Mouse (Mus musculus) hematopoietic multipotent progenitor cell, adult 10-12 weeks (in vitro differentiated cells): ENCODE data around the gene Cbl. TPM values are rescaled to one million over a fixed set of nuclear protein-coding genes. Genes with fewer than 3 reads are reported as not detected.

ENCODE experiments used
- polyA plus RNA-seq: library from polyadenylated mRNA; stranded (reverse); fragments of >175 nt; gene quantifications from 2 replicates; pipeline ENCODE4 v1.2.3, GENCODE M21; 2012; ENCODE audit warnings: low replicate concordance

Gene Cbl
- 24.4 and 63.9 TPM in 2 replicates for polyA plus RNA-seq

DNA sequence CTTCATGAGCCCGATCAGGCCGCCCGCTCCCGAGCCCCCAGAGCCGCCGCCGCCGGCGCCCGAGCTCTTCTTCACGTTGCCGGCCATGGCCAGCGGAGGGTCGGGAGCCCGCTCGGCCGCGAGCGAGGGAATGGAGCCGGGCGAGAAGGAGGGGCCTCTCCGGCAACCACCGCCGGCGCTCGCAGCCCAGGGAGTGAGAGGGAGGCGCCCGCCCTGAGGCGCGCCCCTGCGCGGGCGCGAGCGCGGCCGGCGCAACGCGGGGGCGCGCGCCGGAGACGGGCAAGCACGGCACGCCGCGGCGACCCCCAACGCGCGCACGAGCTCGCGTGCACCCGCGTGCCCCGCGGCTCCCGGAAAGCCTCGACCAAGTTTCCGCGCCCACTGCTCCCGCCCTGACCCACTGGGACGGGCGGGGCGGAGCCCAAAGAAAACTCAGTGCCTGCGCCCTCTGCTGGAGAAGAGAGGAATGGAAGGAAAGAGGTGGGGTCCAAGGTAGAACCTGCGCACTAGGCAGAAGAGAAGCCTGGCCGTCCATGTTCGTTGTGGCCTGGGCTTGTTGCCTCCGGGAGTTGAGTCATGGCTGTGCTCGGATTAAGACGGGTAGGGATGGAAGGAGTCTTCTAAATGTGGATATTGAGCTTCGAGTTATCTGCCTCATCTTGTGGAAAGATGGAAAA, at the start of gene Cbl:
Cbl (minus strand) TSS at position 248 of the 677 bp plus-strand sequence.

DNA sequence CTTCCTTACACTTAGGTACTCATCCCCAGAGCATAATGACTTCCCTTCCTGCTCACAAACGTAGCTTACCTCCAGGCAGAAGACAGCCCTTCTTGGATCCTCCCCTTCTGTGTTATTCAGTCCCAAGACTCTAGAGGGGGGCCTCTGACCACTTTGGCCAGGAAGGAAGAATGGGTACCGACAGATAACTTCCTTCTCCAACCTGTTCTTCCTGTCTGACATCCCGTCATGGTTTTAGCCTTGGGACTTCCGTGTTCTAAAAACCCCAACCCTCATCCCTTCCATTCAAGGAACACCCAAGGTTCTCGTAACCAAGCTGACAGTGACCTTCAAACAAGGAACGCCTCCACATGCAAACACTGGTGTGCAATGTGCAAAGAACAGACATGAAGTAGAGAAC, 34.6 kb upstream of the Cbl start, which contains the start of gene Nlrx1:
Nlrx1 (minus strand) TSS at position 168 of the 400 bp plus-strand sequence.

DNA sequence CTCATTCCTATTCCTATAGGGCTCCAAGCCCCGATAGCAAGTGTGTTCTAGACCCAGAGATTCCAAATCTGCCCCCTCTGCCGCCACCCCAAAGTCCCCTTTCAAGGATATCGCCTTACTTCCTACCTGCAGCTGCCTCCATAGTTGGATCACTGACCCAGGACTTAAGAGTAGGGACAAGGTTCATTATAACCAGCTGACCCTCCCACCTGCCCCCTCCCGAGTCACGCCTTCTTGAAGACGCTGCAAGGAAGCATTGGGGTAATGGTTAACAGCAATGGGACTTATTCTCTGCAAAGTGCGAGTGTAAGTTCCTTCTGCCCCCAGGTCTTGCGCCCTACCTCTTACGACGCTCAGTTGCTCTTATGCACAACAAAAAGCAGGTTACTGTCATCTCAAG, 17.5 kb upstream of the Cbl start, which contains the start of gene Pdzd3:
Pdzd3 (minus strand) TSS at position 158 of the 400 bp plus-strand sequence.

DNA sequence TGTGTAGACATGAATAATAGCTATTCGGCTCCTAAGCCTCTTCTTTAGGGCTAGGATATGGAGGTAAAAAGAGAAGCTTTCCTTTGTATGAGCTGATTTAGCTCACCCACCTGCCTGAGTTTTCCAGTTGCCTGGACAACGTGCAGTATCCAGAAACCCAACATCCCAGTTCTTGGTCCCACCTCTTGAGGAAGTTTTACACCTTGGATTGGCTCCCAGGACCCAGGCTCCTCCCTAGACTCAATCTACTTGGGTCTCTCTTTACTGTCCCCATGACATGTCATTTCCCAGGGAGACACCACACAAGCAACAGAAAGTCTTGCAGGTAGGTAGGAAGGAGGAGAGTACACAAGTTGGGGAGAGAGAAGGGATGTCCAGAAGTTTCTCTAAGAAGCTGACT, 6.5 kb upstream of the Cbl start, which contains the start of gene Ccdc153:
Ccdc153 (plus strand) TSS at position 278 of the 400 bp plus-strand sequence.

DNA sequence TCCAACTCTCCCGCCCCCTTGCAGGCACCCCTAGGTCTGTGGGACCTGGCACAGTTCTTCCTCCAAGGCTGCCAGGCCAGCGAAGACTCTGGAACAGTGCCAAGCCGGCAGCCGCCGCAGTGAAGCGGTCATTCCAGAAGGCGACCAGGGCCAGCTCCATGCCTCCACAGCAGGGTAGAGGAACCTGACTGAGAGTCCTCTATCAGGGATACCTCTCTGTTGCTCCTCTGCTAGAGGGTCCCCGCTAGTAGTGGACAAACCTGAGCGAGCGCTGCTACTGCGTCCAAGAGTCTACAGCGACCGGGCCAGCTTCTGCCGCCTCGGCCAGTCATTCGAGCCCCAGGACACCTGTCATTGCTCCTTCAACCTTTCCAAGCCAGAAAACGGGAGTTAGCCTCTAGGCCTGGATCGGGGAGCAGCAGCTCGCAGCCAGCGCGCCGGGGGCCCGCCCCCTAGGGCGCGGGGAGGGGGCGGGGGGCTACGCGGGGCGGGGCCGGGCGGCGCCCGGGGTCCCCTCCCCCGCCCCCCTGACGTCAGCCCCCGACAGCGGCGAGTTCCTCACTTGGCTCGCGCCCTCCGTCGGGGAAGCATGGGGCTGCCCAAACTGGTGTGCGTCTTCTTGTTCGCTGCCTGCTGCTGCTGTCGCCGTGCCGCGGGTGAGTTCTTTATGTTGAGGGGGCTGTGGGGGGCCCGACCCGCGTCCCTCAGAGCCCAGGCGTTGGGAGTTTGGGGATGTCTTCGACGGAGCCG, 99.6 kb downstream of the Cbl start, which contains the start of gene Mcam:
Mcam (plus strand) TSS at position 369 of the 750 bp plus-strand sequence.

DNA sequence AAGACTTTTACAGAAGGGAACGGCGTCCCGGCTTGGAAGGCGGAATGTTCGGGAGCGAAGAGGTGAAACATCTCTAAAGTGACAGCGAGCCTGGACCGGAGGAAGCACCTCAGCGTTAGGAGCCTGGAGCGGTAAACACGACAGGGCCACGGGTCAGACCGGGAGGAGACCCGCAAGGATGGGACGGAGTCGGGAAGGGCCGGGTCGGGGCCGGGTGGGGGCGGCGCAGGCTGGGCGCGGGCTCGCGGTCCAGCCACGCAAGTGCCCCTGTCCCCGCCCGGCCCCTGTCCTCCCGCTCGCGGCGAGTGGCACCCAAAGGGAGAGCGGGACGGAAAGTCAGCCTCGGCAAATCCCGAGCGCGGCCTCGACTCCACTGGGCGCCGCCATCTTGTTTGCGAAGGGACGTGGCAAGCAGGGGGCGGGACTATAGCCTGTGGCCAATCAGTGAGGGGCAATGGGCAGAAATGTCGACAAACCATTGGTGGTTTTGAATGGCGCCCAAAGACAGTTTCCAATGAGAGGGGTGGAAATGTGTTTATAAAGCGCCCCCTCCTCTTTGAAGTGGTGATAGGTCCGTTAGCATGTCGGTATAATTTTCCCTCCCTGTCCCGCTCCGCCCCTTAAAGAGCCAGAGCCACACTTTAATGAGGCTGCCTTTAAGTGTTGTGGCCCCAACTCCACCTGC, 120.6 kb downstream of the Cbl start, which contains the start of the genes Gm49380 and Rnf26:
Gm49380 (minus strand) TSS at position 396 of the 685 bp plus-strand sequence.
Rnf26 (minus strand) TSS at position 413 of the 685 bp plus-strand sequence.

DNA sequence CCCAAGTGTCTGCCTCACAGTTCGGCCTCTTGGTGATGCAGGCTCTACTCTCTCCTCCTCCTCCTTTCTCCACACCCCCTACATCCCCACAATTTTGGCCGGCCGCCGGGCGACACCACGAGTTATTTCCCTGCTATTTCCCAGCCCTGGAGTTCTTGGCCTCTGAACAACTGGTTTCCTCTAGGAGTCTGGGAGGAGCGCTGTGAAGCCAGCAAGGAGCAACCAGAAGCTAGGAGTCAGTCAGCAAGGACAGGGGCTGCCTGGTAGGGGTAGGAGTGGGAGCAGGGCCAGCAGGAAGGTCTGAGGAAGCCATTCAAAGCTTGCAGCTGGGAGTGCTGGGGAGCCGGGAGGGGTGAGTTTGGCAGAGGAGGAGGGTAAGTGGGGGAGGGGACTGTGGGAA, 126.7 kb downstream of the Cbl start, which contains the start of gene C1qtnf5:
C1qtnf5 (plus strand) TSS at position 136 of the 400 bp plus-strand sequence.

DNA sequence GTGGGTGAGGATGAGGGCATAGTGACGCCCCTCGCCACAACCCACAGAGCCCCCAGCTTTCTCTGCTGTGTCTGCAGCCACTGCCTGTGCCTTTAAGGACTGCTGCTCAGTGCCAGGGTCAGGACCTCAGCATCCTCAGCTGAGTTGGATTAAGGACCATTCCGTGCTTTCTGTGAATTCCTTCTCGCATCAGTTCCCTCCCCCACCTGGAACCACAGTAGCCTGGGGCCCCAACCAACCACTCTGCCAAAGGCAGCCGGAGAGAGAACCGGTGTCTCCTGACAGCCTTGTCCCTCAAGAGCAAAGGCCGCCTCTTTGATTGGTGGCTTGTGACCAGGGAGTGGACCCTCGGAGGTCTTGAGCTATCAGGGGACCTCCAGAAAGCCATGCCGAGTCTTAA, 132.4 kb downstream of the Cbl start, which contains the start of gene Mfrp:
Mfrp (plus strand) TSS at position 240 of the 400 bp plus-strand sequence.

Other genes with a start within 250 kb of the Cbl start
- 101 and 336 TPM in 2 replicates for gene Thy1, start 190.7 kb downstream of the Cbl start, polyA plus RNA-seq
- gene Usp2, start 167.0 kb downstream of the Cbl start, polyA plus RNA-seq = 1.7 and 4.3 TPM in 2 replicates
- not detected in 2 replicates for gene Mfrp, start 132.3 kb downstream of the Cbl start, polyA plus RNA-seq
- gene C1qtnf5, start 126.8 kb downstream of the Cbl start, polyA plus RNA-seq = 0.13 TPM in 1 of 2 replicates, not detected in the other
- not detected in 2 replicates for gene Gm49380, start 120.5 kb downstream of the Cbl start, polyA plus RNA-seq
- 15.4 and 36.4 TPM in 2 replicates for gene Rnf26, start 120.5 kb downstream of the Cbl start, polyA plus RNA-seq
- 2.2 and 2.4 TPM in 2 replicates for gene Mcam, start 99.6 kb downstream of the Cbl start, polyA plus RNA-seq
- not detected in 2 replicates for gene Ccdc153, start 6.6 kb upstream of the Cbl start, polyA plus RNA-seq
- gene Pdzd3, start 17.4 kb upstream of the Cbl start, polyA plus RNA-seq = 0.12 TPM in 1 of 2 replicates, not detected in the other
- gene Nlrx1, start 34.5 kb upstream of the Cbl start, polyA plus RNA-seq = 9.7 and 13.4 TPM in 2 replicates
- 0.55 and 16.6 TPM in 2 replicates for gene Abcg4, start 54.6 kb upstream of the Cbl start, polyA plus RNA-seq
- 6.5 and 11.9 TPM in 2 replicates for gene Hinfp, start 71.6 kb upstream of the Cbl start, polyA plus RNA-seq
- gene C2cd2l, start 86.2 kb upstream of the Cbl start, polyA plus RNA-seq = 71.2 and 157 TPM in 2 replicates
- gene Dpagt1, start 92.0 kb upstream of the Cbl start, polyA plus RNA-seq = 6.6 and 8.5 TPM in 2 replicates
- 328 and 392 TPM in 2 replicates for gene H2afx, start 100.6 kb upstream of the Cbl start, polyA plus RNA-seq
- 18.2 and 149 TPM in 2 replicates for gene Hmbs, start 110.2 kb upstream of the Cbl start, polyA plus RNA-seq
- gene Vps11, start 127.6 kb upstream of the Cbl start, polyA plus RNA-seq = 16.2 and 21.1 TPM in 2 replicates
- 28.2 and 32.0 TPM in 2 replicates for gene Hyou1, start 145.4 kb upstream of the Cbl start, polyA plus RNA-seq
- gene Slc37a4, start 162.8 kb upstream of the Cbl start, polyA plus RNA-seq = 8.0 and 12.1 TPM in 2 replicates
- gene Rps25, start 173.1 kb upstream of the Cbl start, polyA plus RNA-seq = 96.1 and 158 TPM in 2 replicates
- gene Trappc4, start 173.6 kb upstream of the Cbl start, polyA plus RNA-seq = 8.7 and 13.4 TPM in 2 replicates
- 18.4 and 42.8 TPM in 2 replicates for gene Ccdc84, start 184.5 kb upstream of the Cbl start, polyA plus RNA-seq
- gene Foxr1, start 207.1 kb upstream of the Cbl start, polyA plus RNA-seq = 0.65 and 3.6 TPM in 2 replicates
- gene Upk2, start 220.9 kb upstream of the Cbl start, polyA plus RNA-seq = not detected in 2 replicates
- 168 and 344 TPM in 2 replicates for gene Bcl9l, start 248.8 kb upstream of the Cbl start, polyA plus RNA-seq